Mouse (Mus musculus): Measurements from ENCODE around the gene Bcl2a1b.
A peak's percentile ranks its signal among the peaks of the same experiment; 100 is the strongest.
"Not testable (repeated sequence)": the region's sequence is repeated elsewhere in the genome, so short reads cannot be mapped to it uniquely, and the experiment has no call there.

GRCm38 (mm10) chr9:89230897-89231497 lies 32.0 kb downstream of the Bcl2a1b start:
- peak; percentile 25; the same call in 1 of the 2 replicates for TF ChIP-seq CTCF (conservative IDR thresholded peaks at IDR 0.05; ENCODE audit: insufficient read depth, insufficient read length, low read depth, low read length)
- TF ChIP-seq POLR2A (IDR thresholded peaks at IDR 0.05; ENCODE audit: low read depth, low read length): not testable (repeated sequence)
